Mouse (Mus musculus): ENCODE results near the gene Hcn2. TPM values are rescaled to one million over a fixed set of nuclear protein-coding genes. Genes with fewer than 3 reads are reported as not detected.

Gene Hcn2
- polyA plus RNA-seq, 1 experiment from 2014 or later, result 0.28 TPM

DNA sequence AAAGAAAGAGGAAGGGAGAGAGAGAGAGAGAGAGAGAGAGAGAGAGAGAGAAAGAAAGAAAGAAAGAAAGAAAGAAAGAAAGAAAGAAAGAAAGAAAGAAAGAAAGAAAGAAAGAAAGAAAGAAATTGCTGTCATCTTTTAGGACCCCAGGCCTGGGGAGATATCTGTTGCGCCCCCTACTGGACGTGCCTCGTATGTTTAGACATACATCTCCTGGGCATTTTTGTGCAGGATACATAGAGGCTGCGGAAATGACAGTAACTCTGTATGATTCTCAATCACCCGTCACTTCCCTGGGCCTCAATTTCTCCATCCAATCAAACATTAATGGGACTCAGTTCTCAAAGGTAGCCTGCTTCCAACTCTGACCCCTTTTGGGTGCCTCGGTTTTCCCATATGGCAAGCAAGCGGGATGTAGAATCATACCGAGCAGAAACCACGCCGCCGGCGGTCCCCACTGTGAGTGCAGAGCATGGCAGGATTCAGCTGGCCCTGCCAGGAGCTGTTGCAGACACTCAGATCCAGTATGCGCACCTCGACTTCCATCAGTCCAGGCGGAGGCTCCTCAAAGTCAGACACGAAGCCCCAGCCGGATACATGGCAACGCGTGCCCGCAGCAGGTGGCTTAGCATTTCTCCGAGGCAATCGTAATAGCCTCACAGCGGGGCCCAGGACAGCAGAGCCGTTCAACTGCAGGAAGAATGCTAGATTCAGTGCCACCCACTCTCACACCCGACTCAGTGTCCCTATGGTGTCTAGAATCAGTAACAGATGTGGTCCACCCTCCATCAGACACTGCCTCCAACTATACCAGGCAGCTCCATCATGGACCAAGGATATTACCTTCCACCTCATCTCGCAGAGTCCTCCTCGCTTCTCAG is 67.7 kb downstream of the Hcn2 start:
- 53% methylated on average over 27 of the region's 27 CpGs for WGBS

More for the DNA sequence above, 67.7 kb downstream of the Hcn2 start:
- Histone ChIP-seq H3K9ac (ENCODE audit: low read length) (no peak overlapping the region), H3K27ac (replicated peaks) (no peak overlapping the region), H3K9me3 (ENCODE audit: control insufficient read depth, low read length) (no peaks in the 10 kb centered on the region), H3K27me3 (ENCODE audit: control insufficient read depth, insufficient read depth, low read length) (no peaks in the 10 kb centered on the region), H3K4me1 (replicated peaks; ENCODE audit: control insufficient read depth, insufficient read depth) (no peaks in the 10 kb centered on the region; the same call in 1 of the 2 replicates), H3K4me3 (ENCODE audit: low read depth, low read length) (no peak overlapping the region), H3K36me3 (ENCODE audit: control insufficient read depth, insufficient read depth, low read length) (no peaks in the 10 kb centered on the region), H3K4me2 (replicated peaks; ENCODE audit: low read depth) (no peak overlapping the region)
- ATAC-seq (ENCODE audit: low FRiP score, low TSS enrichment), result no peak
- TF ChIP-seq CTCF (IDR thresholded peaks at IDR 0.05; ENCODE audit: low read depth), result peak; percentile 68
- TF ChIP-seq EP300 (optimal IDR thresholded peaks at IDR 0.05), result no peak
- DNase-seq (ENCODE audit: low spot score), result no peak

Other genes starting within 250 kb of the Hcn2 start
- gene Vmn2r83, start 247.9 kb upstream of the Hcn2 start, polyA plus RNA-seq (2015; fragmentation: Nextera tagmentation; extraction: Ambion mirVana), result not detected in 2 replicates
- gene Plpp2, start 182.8 kb upstream of the Hcn2 start, polyA plus RNA-seq (2015; fragmentation: Nextera tagmentation; extraction: Ambion mirVana), result 81.8 and 92.1 TPM in 2 replicates
- gene Mier2, start 161.4 kb upstream of the Hcn2 start, polyA plus RNA-seq (2015; fragmentation: Nextera tagmentation; extraction: Ambion mirVana), result 24.0 and 25.4 TPM in 2 replicates
- not detected in 2 replicates for gene Theg, start 129.3 kb upstream of the Hcn2 start, polyA plus RNA-seq (2015; fragmentation: Nextera tagmentation; extraction: Ambion mirVana)
- gene C2cd4c, start 102.6 kb upstream of the Hcn2 start, polyA plus RNA-seq (2015; fragmentation: Nextera tagmentation; extraction: Ambion mirVana), result 0.02 and 0.07 TPM in 2 replicates
- gene Shc2, start 78.7 kb upstream of the Hcn2 start, polyA plus RNA-seq (2015; fragmentation: Nextera tagmentation; extraction: Ambion mirVana), result 2.7 and 3.3 TPM in 2 replicates
- not detected in 2 replicates for gene Odf3l2, start 70.9 kb upstream of the Hcn2 start, polyA plus RNA-seq (2015; fragmentation: Nextera tagmentation; extraction: Ambion mirVana)
- gene Madcam1, start 52.1 kb upstream of the Hcn2 start, polyA plus RNA-seq (2015; fragmentation: Nextera tagmentation; extraction: Ambion mirVana), result 17.6 and 22.2 TPM in 2 replicates
- gene Tpgs1, start 47.3 kb upstream of the Hcn2 start, polyA plus RNA-seq (2015; fragmentation: Nextera tagmentation; extraction: Ambion mirVana), result 50.3 and 51.0 TPM in 2 replicates
- 85.3 and 86.9 TPM in 2 replicates for gene Cdc34, start 34.4 kb upstream of the Hcn2 start, polyA plus RNA-seq (2015; fragmentation: Nextera tagmentation; extraction: Ambion mirVana)
- gene Gzmm, start 27.6 kb upstream of the Hcn2 start, polyA plus RNA-seq (2015; fragmentation: Nextera tagmentation; extraction: Ambion mirVana), result 0.62 and 0.83 TPM in 2 replicates
- gene Bsg, start 12.1 kb upstream of the Hcn2 start, polyA plus RNA-seq (2015; fragmentation: Nextera tagmentation; extraction: Ambion mirVana), result 1,012 and 1,042 TPM in 2 replicates
- gene Polrmt, start 29.9 kb downstream of the Hcn2 start, polyA plus RNA-seq (2015; fragmentation: Nextera tagmentation; extraction: Ambion mirVana), result 16.5 and 20.6 TPM in 2 replicates
- gene Fgf22, start 38.4 kb downstream of the Hcn2 start, polyA plus RNA-seq (2015; fragmentation: Nextera tagmentation; extraction: Ambion mirVana), result 13.5 and 14.9 TPM in 2 replicates
- 60.0 and 68.6 TPM in 2 replicates for gene Rnf126, start 50.3 kb downstream of the Hcn2 start, polyA plus RNA-seq (2015; fragmentation: Nextera tagmentation; extraction: Ambion mirVana)
- gene Fstl3, start 60.6 kb downstream of the Hcn2 start, polyA plus RNA-seq (2015; fragmentation: Nextera tagmentation; extraction: Ambion mirVana), result 14.1 and 17.6 TPM in 2 replicates
- gene Prss57, start 74.3 kb downstream of the Hcn2 start, polyA plus RNA-seq (2015; fragmentation: Nextera tagmentation; extraction: Ambion mirVana), result 0.04 and 0.15 TPM in 2 replicates
- gene Palm, start 76.9 kb downstream of the Hcn2 start, polyA plus RNA-seq (2015; fragmentation: Nextera tagmentation; extraction: Ambion mirVana), result 27.8 and 29.1 TPM in 2 replicates
- 57.6 and 58.0 TPM in 2 replicates for gene Misp, start 104.4 kb downstream of the Hcn2 start, polyA plus RNA-seq (2015; fragmentation: Nextera tagmentation; extraction: Ambion mirVana)
- gene Ptbp1, start 137.8 kb downstream of the Hcn2 start, polyA plus RNA-seq (2015; fragmentation: Nextera tagmentation; extraction: Ambion mirVana), result 99.3 and 103 TPM in 2 replicates
- gene Prtn3, start 157.8 kb downstream of the Hcn2 start, polyA plus RNA-seq (2015; fragmentation: Nextera tagmentation; extraction: Ambion mirVana), result 0.86 and 0.87 TPM in 2 replicates
- gene Plppr3, start 158.0 kb downstream of the Hcn2 start, polyA plus RNA-seq (2015; fragmentation: Nextera tagmentation; extraction: Ambion mirVana), result 5.5 and 7.0 TPM in 2 replicates
- 0.30 and 0.55 TPM in 2 replicates for gene Elane, start 169.6 kb downstream of the Hcn2 start, polyA plus RNA-seq (2015; fragmentation: Nextera tagmentation; extraction: Ambion mirVana)
- gene Cfd, start 174.2 kb downstream of the Hcn2 start, polyA plus RNA-seq (2015; fragmentation: Nextera tagmentation; extraction: Ambion mirVana), result not detected in 2 replicates
- 25.6 and 29.7 TPM in 2 replicates for gene Med16, start 192.3 kb downstream of the Hcn2 start, polyA plus RNA-seq (2015; fragmentation: Nextera tagmentation; extraction: Ambion mirVana)
- 8.9 and 18.0 TPM in 2 replicates for gene Gm26602, start 194.2 kb downstream of the Hcn2 start, polyA plus RNA-seq (2015; fragmentation: Nextera tagmentation; extraction: Ambion mirVana)
- 0.79 and 0.99 TPM in 2 replicates for gene Kiss1r, start 200.3 kb downstream of the Hcn2 start, polyA plus RNA-seq (2015; fragmentation: Nextera tagmentation; extraction: Ambion mirVana)
- gene R3hdm4, start 204.6 kb downstream of the Hcn2 start, polyA plus RNA-seq (2015; fragmentation: Nextera tagmentation; extraction: Ambion mirVana), result 160 and 174 TPM in 2 replicates
- gene Arid3a, start 210.4 kb downstream of the Hcn2 start, polyA plus RNA-seq (2015; fragmentation: Nextera tagmentation; extraction: Ambion mirVana), result 3.2 and 3.5 TPM in 2 replicates
- 46.9 and 50.3 TPM in 2 replicates for gene Wdr18, start 243.5 kb downstream of the Hcn2 start, polyA plus RNA-seq (2015; fragmentation: Nextera tagmentation; extraction: Ambion mirVana)

Measured in stomach, postnatal 0 days (tissue).